Comparison of ENCODE assay signal across 9 mouse cellular contexts in genomic region chr17:49468223-49468622, GRCm38 (mm10). TPM values are rescaled to one million over a fixed set of nuclear protein-coding genes. Genes with fewer than 3 reads are reported as not detected.
DNase-seq lines count a peak whose midpoint lies in the region; ATAC-seq lines count a peak whose summit lies in the region.
"Had no signal": no experiment of that assay in that cellular context is flagged by ENCODE, and none has a peak within 500 bp of the region (broad histone marks: within the 10 kb centered on the region; RNA-seq: fewer than 3 reads in every experiment).

No protein-coding gene starts in this region.

- no peak overlapping the region for H3K4me3 ChIP-seq in hindbrain, embryonic 10.5 days
- H3K4me3 ChIP-seq in hindbrain, embryonic 12.5 days: no peak overlapping the region
- H3K4me3 ChIP-seq in intestine, embryonic 15.5 days (replicated peaks): no peak overlapping the region
- no peak overlapping the region for H3K4me3 ChIP-seq in midbrain, embryonic 14.5 days (replicated peaks; ENCODE audit: low read depth, low read length)

- WGBS in hindbrain, embryonic 10.5 days: 37% methylated on average over 4 of the region's 4 CpGs
- WGBS in hindbrain, embryonic 12.5 days: 38% methylated on average over 4 of the region's 4 CpGs
- 36% methylated on average over 4 of the region's 4 CpGs for WGBS in intestine, embryonic 15.5 days
- WGBS in midbrain, embryonic 14.5 days: 33% methylated on average over 4 of the region's 4 CpGs

- ATAC-seq in hindbrain, embryonic 12.5 days (ENCODE audit: low FRiP score): no peak
- ATAC-seq in intestine, embryonic 15.5 days: 0 out of 2 replicates have a peak, but pooled peaks have one; percentile 14
- ATAC-seq in midbrain, embryonic 14.5 days (ENCODE audit: low FRiP score, low TSS enrichment): no peak

- H3K27ac ChIP-seq in hindbrain, embryonic 10.5 days: no peak overlapping the region
- H3K27ac ChIP-seq in hindbrain, embryonic 12.5 days: no peak overlapping the region
- no peak overlapping the region for H3K27ac ChIP-seq in intestine, embryonic 15.5 days
- H3K27ac ChIP-seq in midbrain, embryonic 14.5 days (replicated peaks; ENCODE audit: low read depth, low read length): no peak overlapping the region
- H3K27ac ChIP-seq: macrophage had no signal

- H3K36me3 ChIP-seq in hindbrain, embryonic 10.5 days: no peaks in the 10 kb centered on the region
- H3K36me3 ChIP-seq in hindbrain, embryonic 12.5 days: no peaks in the 10 kb centered on the region
- no peaks in the 10 kb centered on the region for H3K36me3 ChIP-seq in intestine, embryonic 15.5 days
- H3K36me3 ChIP-seq in midbrain, embryonic 14.5 days (ENCODE audit: control insufficient read depth, insufficient read depth, low read length): no peaks in the 10 kb centered on the region
- no peaks in the 10 kb centered on the region for H3K36me3 ChIP-seq in splenic B cell, adult 2 months (ENCODE audit: control insufficient read depth, insufficient read depth, low read length, poor library complexity, severe bottlenecking)

- peaks cover 12% of the 10 kb centered on the region for H3K4me1 ChIP-seq in hindbrain, embryonic 10.5 days (replicated peaks)
- peaks cover 6% of the 10 kb centered on the region; the same call in 1 of the 2 replicates for H3K4me1 ChIP-seq in hindbrain, embryonic 12.5 days
- H3K4me1 ChIP-seq in intestine, embryonic 15.5 days (replicated peaks): no peaks in the 10 kb centered on the region
- H3K4me1 ChIP-seq in midbrain, embryonic 14.5 days (ENCODE audit: control insufficient read depth, insufficient read depth, low read length): no peaks in the 10 kb centered on the region

- no peak overlapping the region for H3K9ac ChIP-seq in hindbrain, embryonic 12.5 days
- no peak overlapping the region for H3K9ac ChIP-seq in intestine, embryonic 15.5 days
- H3K9ac ChIP-seq in midbrain, embryonic 14.5 days (replicated peaks; ENCODE audit: low read length): no peak overlapping the region

- H3K27me3 ChIP-seq in hindbrain, embryonic 10.5 days (ENCODE audit: insufficient read depth, poor library complexity, severe bottlenecking): no peaks in the 10 kb centered on the region
- no peaks in the 10 kb centered on the region for H3K27me3 ChIP-seq in hindbrain, embryonic 12.5 days
- H3K27me3 ChIP-seq in intestine, embryonic 15.5 days (replicated peaks): no peaks in the 10 kb centered on the region
- no peaks in the 10 kb centered on the region for H3K27me3 ChIP-seq in midbrain, embryonic 14.5 days (ENCODE audit: control insufficient read depth, insufficient read depth, low read length)
- no peaks in the 10 kb centered on the region for H3K27me3 ChIP-seq in splenic B cell, adult 2 months (ENCODE audit: control insufficient read depth, insufficient read depth, low read length, poor library complexity, severe bottlenecking)

- no peaks in the 10 kb centered on the region for H3K9me3 ChIP-seq in hindbrain, embryonic 10.5 days
- no peaks in the 10 kb centered on the region; the same call in 1 of the 2 replicates for H3K9me3 ChIP-seq in hindbrain, embryonic 12.5 days (replicated peaks)
- H3K9me3 ChIP-seq in intestine, embryonic 15.5 days: no peaks in the 10 kb centered on the region
- no peaks in the 10 kb centered on the region for H3K9me3 ChIP-seq in midbrain, embryonic 14.5 days (ENCODE audit: control insufficient read depth, low read length)

- H3K4me2 ChIP-seq in hindbrain, embryonic 12.5 days (replicated peaks): no peak overlapping the region
- no peak overlapping the region for H3K4me2 ChIP-seq in intestine, embryonic 15.5 days (replicated peaks)
- H3K4me2 ChIP-seq in midbrain, embryonic 14.5 days (ENCODE audit: low read length): no peak overlapping the region

- DNase-seq in hindbrain, embryonic 10.5 days (ENCODE audit: low spot score): peak; percentile 65
- peak; percentile 79 for DNase-seq in cerebellum, postnatal 10 days
- peak; percentile 71 to 78 for DNase-seq in frontal cortex, postnatal 25 days (ENCODE audit: low spot score in 2 of 2)
- peak; percentile 45 to 69 for DNase-seq in left cerebral cortex, adult 8-10 months (ENCODE audit: low spot score in 2 of 2)
- DNase-seq in midbrain, embryonic 14.5 days: peak; percentile 77
- DNase-seq in splenic B cell, adult 2 months (ENCODE audit: low read depth, low spot score): peak; percentile 29

RNA-seq across cellular contexts. Expression of gene Mocs1, which starts 40.1 kb away (rescaled TPM):
- 5.3 and 6.0 TPM in 2 replicates for polyA plus RNA-seq in hindbrain, embryonic 10.5 days (2016; fragmentation: Nextera tagmentation; extraction: Ambion mirVana)
- polyA plus RNA-seq in hindbrain, embryonic 12.5 days (2016; fragmentation: Nextera tagmentation; extraction: Ambion mirVana): 5.0 and 5.5 TPM in 2 replicates
- polyA plus RNA-seq in intestine, embryonic 15.5 days (2015; fragmentation: Nextera tagmentation; extraction: Ambion mirVana): 8.0 and 9.3 TPM in 2 replicates
- 10 to 100 TPM; 11.7 to 20.4 (median 16.0) TPM for total RNA-seq in left cerebral cortex, adult 8-10 months (2022)
- polyA plus RNA-seq in midbrain, embryonic 14.5 days (2014; fragmentation: Nextera tagmentation; extraction: Ambion mirVana): 3.8 and 4.0 TPM in 2 replicates

Comparison
In these comparisons a context has a peak if more than half of its experiments do, and no peak if none do; other contexts are left out.
1. DNase-seq: peak in every context shown above with its lines; median percentile 79 in cerebellum, postnatal 10 days; 77 in midbrain, embryonic 14.5 days; 74 in frontal cortex, postnatal 25 days; 65 in hindbrain, embryonic 10.5 days; 57 in left cerebral cortex, adult 8-10 months; 29 in splenic B cell, adult 2 months.